Mouse (Mus musculus): ENCODE data around the gene Gm10134. TPM values are rescaled to one million over a fixed set of nuclear protein-coding genes. Genes with fewer than 3 reads are reported as not detected.

Gm10134 gene
- polyA plus RNA-seq, 1 experiment: not detected

DNA sequence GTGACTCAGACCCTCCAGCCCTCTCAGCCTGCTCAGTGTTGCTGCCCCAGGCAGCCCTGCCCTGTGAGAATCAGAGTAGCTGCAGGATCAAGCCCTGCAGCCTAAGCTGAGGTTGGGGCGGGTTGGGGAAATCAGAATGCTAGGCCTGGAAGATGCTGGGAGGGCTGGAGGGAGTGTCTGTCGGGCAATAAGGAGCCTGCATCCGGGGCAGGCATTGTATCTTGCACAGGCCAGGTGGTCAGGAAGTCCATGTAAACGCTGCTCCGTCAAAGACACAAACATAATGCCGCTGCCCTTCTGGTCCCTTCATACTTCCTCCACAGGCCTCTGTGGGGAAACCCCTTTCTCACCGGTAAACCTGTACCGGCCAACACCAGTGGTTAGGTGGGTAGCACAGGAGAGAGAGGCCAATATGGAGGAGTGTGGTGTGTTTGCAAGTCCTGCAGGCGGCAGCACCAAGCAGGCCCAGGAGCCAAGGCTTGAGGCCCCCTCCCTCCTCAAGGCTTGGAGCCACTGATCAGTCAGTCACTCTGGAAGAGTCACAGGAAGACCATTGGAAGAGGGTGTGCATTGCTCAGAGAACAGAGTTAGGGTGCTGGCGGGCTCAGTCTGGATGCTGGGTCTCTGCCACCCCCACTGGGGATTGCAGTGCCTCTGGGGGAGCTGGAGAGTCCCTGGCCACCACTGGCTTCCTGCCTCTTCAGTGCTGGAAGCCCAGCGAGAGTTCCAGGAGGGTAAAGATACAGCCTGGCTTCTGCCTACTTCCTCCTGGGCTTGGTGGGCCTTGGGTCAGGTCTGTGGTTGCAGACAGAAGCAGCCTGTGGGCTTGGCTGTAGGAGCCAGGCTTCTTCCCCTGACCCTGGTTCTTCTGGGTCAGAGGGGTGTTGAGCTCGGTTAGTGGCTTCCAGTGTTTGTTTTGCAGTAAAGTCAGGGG lies 20.3 kb downstream of the Gm10134 start:
- Histone ChIP-seq H3K4me1 (ENCODE audit: control insufficient read depth, insufficient read depth, low read length) (peaks cover 77% of the 10 kb centered on the region), H3K4me3 (ENCODE audit: insufficient read depth, low read depth, low read length) (no peak overlapping the region), H3K27ac (ENCODE audit: insufficient read depth, low read depth, low read length) (peak overlapping the region; percentile 93)
- 49% methylated on average over 12 of the region's 12 CpGs for WGBS
- peak; percentile 6; the same call in 1 of the 2 replicates for TF ChIP-seq CTCF (IDR thresholded peaks at IDR 0.05; ENCODE audit: insufficient read depth, low read depth, low read length)
- no peak for TF ChIP-seq POLR2A (IDR thresholded peaks at IDR 0.05; ENCODE audit: insufficient read depth, low read depth, low read length)

GRCm38 (mm10) chr2:28527436-28528353 lies 21.8 kb downstream of the Gm10134 start:
- 85% methylated on average over 20 of the region's 20 CpGs for WGBS
- TF ChIP-seq CTCF (IDR thresholded peaks at IDR 0.05; ENCODE audit: insufficient read depth, low read depth, low read length) (no peak), POLR2A (IDR thresholded peaks at IDR 0.05; ENCODE audit: insufficient read depth, low read depth, low read length) (no peak)
- H3K27ac ChIP-seq (ENCODE audit: insufficient read depth, low read depth, low read length): no peak overlapping the region
- H3K4me3 ChIP-seq (ENCODE audit: insufficient read depth, low read depth, low read length): no peak overlapping the region
- peaks cover 69% of the 10 kb centered on the region for H3K4me1 ChIP-seq (ENCODE audit: control insufficient read depth, insufficient read depth, low read length)

GRCm38 (mm10) chr2:28528354-28528730 lies 22.4 kb downstream of the Gm10134 start:
- H3K4me3 ChIP-seq (ENCODE audit: insufficient read depth, low read depth, low read length): no peak overlapping the region
- H3K27ac ChIP-seq (ENCODE audit: insufficient read depth, low read depth, low read length): no peak overlapping the region
- TF ChIP-seq CTCF (IDR thresholded peaks at IDR 0.05; ENCODE audit: insufficient read depth, low read depth, low read length): no peak
- no peak for TF ChIP-seq POLR2A (IDR thresholded peaks at IDR 0.05; ENCODE audit: insufficient read depth, low read depth, low read length)
- 85% methylated on average over 7 of the region's 7 CpGs for WGBS
- peaks cover 72% of the 10 kb centered on the region for H3K4me1 ChIP-seq (ENCODE audit: control insufficient read depth, insufficient read depth, low read length)

- 82% methylated on average over 4 of the region's 4 CpGs for WGBS
- Histone ChIP-seq H3K27ac (ENCODE audit: insufficient read depth, low read depth, low read length) (no peak overlapping the region), H3K4me3 (ENCODE audit: insufficient read depth, low read depth, low read length) (no peak overlapping the region), H3K4me1 (ENCODE audit: control insufficient read depth, insufficient read depth, low read length) (peaks cover 71% of the 10 kb centered on the region)
- TF ChIP-seq POLR2A (IDR thresholded peaks at IDR 0.05; ENCODE audit: insufficient read depth, low read depth, low read length) (no peak), CTCF (IDR thresholded peaks at IDR 0.05; ENCODE audit: insufficient read depth, low read depth, low read length) (no peak)
Observed at GRCm38 (mm10) chr2:28529856-28530255, 24.0 kb downstream of the Gm10134 start.

GRCm38 (mm10) chr2:28530311-28530710 lies 24.4 kb downstream of the Gm10134 start:
- 72% methylated on average over 7 of the region's 7 CpGs for WGBS
- no peak for TF ChIP-seq CTCF (IDR thresholded peaks at IDR 0.05; ENCODE audit: insufficient read depth, low read depth, low read length)
- H3K4me1 ChIP-seq (ENCODE audit: control insufficient read depth, insufficient read depth, low read length): peaks cover 71% of the 10 kb centered on the region
- H3K27ac ChIP-seq (ENCODE audit: insufficient read depth, low read depth, low read length): no peak overlapping the region; the same call in 1 of the 2 replicates
- no peak overlapping the region for H3K4me3 ChIP-seq (ENCODE audit: insufficient read depth, low read depth, low read length)

DNA sequence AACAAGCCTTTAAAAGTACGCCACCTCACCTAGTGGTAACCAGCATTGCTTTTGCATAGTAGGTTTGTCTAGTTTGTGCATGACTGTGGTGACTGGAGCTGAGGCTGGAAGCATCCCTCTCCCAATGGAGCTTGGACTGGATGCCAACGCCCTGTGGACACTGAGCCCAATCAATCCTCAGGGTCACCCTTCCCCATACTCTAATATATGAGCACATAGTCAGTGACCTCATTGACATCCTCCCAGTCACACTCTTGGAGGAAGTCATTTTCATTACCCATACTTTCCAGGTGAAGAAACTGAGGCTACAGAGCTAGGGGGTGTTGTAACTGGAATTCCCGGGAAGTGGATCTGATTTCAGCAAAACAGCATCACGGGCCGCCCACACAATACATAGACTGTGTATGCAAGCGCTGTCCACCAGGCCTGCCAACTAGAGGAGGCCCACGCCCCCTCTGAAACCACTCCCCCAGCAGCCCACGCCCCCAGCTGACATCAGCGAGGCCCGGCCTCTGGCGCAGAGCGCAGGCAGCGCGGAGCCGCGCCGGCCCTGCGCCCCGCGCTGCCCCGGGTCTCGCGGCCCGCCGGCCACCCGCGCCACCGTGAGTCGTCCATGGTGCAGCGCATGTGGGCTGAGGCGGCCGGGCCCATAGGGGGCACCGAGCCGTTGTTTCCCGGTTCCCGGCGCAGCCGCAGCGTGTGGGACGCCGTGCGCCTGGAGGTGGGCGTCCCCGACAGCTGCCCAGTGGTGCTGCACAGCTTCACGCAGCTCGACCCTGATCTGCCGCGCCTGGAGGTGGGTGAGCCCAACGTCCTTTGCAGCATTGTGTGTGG lies 27.3 kb downstream of the Gm10134 start:
- peak; percentile 87 for TF ChIP-seq POLR2A (IDR thresholded peaks at IDR 0.05; ENCODE audit: insufficient read depth, low read depth, low read length)
- TF ChIP-seq CTCF (IDR thresholded peaks at IDR 0.05; ENCODE audit: insufficient read depth, low read depth, low read length): no peak
- Histone ChIP-seq H3K27ac (ENCODE audit: insufficient read depth, low read depth, low read length) (peak overlapping the region; percentile 71), H3K4me1 (ENCODE audit: control insufficient read depth, insufficient read depth, low read length) (peaks cover 76% of the 10 kb centered on the region), H3K4me3 (ENCODE audit: insufficient read depth, low read depth, low read length) (peak overlapping the region; percentile 62)
- WGBS: 3% methylated on average over 49 of the region's 49 CpGs

DNA sequence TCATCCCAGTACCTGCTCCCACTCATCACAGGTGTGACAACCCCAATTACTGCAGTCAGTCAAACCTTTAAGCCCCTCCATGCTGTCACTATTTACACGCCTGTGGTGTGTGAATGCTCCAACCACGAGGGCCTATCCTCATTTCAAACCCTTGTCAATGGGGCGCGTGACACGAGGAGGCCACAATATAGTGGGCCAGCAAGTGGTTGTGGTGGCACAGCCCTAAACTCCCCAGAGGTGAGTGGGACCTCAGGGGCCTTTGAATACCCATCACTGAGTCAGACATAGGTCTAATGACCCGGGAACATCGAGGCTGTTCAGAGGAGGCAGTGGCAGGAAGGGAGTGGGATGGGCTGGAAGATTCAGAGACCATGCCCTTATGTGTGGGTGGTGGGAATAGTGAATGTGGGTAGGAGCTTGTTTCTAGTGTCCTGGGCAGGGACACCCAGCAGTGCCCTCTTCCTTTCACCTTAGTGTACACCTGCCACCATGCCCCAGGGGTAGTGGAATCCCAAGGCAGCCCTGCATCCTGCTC lies 28.1 kb downstream of the Gm10134 start:
- peaks cover 80% of the 10 kb centered on the region for H3K4me1 ChIP-seq (ENCODE audit: control insufficient read depth, insufficient read depth, low read length)
- H3K4me3 ChIP-seq (ENCODE audit: insufficient read depth, low read depth, low read length): peak overlapping the region; percentile 62
- peak overlapping the region; percentile 54 for H3K27ac ChIP-seq (ENCODE audit: insufficient read depth, low read depth, low read length)
- TF ChIP-seq CTCF (IDR thresholded peaks at IDR 0.05; ENCODE audit: insufficient read depth, low read depth, low read length) (no peak), POLR2A (IDR thresholded peaks at IDR 0.05; ENCODE audit: insufficient read depth, low read depth, low read length) (no peak)
- 20% methylated on average over 7 of the region's 7 CpGs for WGBS

Measured in olfactory bulb, adult 2 months (tissue).